Mouse (Mus musculus) small intestine, adult 2 months (tissue): ENCODE data around the gene Tfpi.

ENCODE experiments used
- CTCF ChIP-seq: fragments of 200-500 bp; IDR thresholded peaks from 2 replicates; pipeline ENCODE4 v1.5.1; 2012; ENCODE audit warnings: low read depth, mild to moderate bottlenecking, control low read depth, inconsistent platforms, low read length, moderate library complexity, mixed read lengths; ENCODE audit not compliant: insufficient replicate concordance, insufficient read length; ENCODE audit errors: extremely low read depth
- POLR2A ChIP-seq: fragments of 200-500 bp; IDR thresholded peaks from 2 replicates; pipeline ENCODE4 v1.6.1; 2012; ENCODE audit warnings: low read depth, mild to moderate bottlenecking, control low read depth, inconsistent platforms, low read length, moderate library complexity

- TF ChIP-seq CTCF (no peak), POLR2A (no peak)
Observed at GRCm38 (mm10) chr2:84445499-84445898, 31.1 kb downstream of the Tfpi start.
